Mouse (Mus musculus): Measurements from ENCODE around the gene Banp. TPM values are rescaled to one million over a fixed set of nuclear protein-coding genes. Genes with fewer than 3 reads are reported as not detected.
A peak's percentile ranks its signal among the peaks of the same experiment; 100 is the strongest.

Banp gene
- 14.5 and 18.1 TPM in 2 replicates for polyA plus RNA-seq (2015; fragmentation: Nextera tagmentation; extraction: Ambion mirVana)

DNA sequence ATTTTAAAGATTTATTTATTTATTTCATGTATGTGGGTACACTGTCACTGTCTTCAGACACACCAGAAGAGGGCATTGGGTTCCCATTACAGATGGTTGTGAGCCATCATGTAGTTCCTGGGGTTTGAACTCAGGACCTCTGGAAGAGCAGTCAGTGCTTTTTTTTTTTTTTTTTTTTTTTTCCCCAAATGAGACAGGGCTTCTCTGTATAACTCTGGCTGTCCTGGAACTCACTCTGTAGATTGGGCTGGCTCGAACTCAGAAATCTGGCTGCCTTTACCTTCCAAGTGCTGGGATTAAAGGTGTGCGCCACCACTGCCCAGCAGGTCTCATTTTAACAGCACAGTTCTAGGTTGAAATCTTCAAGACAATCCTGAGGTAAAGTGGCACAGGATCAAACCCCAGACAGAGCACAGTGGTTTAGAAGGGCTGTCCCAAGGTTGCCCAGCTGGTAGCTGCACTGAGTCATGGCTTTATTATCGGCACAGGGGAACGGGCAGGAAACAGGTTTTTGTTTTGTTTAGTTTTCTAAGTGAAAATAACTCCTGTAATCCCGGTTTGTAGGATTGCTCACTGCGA lies at the start of gene Banp:
Banp (plus strand) TSS at position 529 of the 579 bp plus-strand sequence.
- Histone ChIP-seq H3K4me1 (replicated peaks) (peaks cover 76% of the 10 kb centered on the region), H3K27me3 (no peaks in the 10 kb centered on the region), H3K4me2 (peak within 1 kb of the TSS; percentile 93), H3K36me3 (peaks cover 21% of the 10 kb centered on the region), H3K27ac (peak within 1 kb of the TSS; percentile 97), H3K9ac (peak within 1 kb of the TSS; percentile 99), H3K4me3 (replicated peaks) (peak within 1 kb of the TSS; percentile 91), H3K9me3 (replicated peaks) (no peaks in the 10 kb centered on the region)
- ATAC-seq (ENCODE audit: low read depth), result no peak
- no peak for DNase-seq
- 46% methylated on average over 6 of the region's 6 CpGs for WGBS (ENCODE audit: insufficient replicate concordance)

DNA sequence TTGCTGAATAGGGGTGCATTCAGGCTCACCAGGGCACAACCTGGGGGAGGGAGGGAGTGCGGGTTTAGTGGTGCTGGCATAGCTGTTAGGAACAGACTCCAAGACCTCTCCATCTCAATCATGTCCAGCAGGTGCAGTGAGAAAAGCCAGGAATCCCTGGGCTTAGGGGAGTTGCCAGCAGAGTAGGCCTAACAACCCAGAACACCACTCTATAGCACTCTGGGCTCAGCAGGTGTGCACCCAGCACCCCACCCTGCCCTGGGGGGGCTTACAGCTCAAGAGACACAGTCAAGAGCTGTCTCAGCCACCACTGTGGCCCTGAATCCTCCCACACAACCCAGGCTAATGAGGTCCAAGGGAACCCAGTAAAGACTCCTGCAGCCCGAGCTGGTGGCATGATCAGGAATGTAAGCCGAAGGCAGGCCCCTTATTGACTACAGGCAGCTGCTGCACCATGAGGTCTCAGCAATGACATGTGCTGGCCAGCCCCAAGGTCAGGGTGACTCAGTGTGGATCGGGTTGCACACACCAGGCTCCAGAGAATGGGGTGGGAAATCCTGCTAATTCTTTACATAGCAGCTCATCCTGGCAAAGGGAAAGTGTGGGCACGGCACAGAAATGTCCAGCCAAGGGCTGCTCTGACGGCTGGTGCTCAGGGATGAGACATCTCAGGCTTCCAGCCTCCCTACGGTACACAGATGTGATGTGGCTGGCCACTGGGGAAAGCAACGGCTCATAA lies 47.9 kb upstream of the Banp start:
- peaks cover 97% of the 10 kb centered on the region for H3K4me1 ChIP-seq (replicated peaks)
- no peak overlapping the region; the same call in 1 of the 2 replicates for H3K4me3 ChIP-seq (replicated peaks)
- DNase-seq (no peak), ATAC-seq (ENCODE audit: low read depth) (no peak)
- no peaks in the 10 kb centered on the region for H3K27me3 ChIP-seq
- 79% methylated on average over 8 of the region's 8 CpGs for WGBS (ENCODE audit: insufficient replicate concordance)
- H3K4me2 ChIP-seq, result peak overlapping the region; percentile 87
- H3K9ac ChIP-seq, result peak overlapping the region; percentile 91
- H3K27ac ChIP-seq, result peak overlapping the region; percentile 100
- H3K9me3 ChIP-seq (replicated peaks), result no peaks in the 10 kb centered on the region
- peaks cover 64% of the 10 kb centered on the region for H3K36me3 ChIP-seq

DNA sequence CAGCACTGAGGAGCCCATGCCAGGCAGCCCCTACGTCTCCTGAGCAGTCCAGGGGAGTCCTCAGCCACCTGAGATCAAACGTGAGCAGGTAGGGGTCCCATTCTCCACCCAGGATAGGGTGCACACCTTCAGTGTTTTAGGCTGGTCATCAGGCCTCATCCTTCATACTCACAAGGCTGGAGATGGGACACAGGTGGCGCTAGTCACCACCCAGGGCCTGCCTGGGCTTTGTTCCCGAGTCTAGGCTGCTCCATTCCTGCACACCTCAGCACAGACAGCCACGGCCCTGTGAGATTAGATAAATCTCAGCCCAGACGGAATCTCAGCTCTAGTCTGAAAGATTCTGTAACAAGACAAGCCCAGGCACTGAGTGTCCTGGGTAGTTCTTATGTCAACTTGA lies 45.6 kb upstream of the Banp start:
- Histone ChIP-seq H3K9ac (peak overlapping the region; percentile 94), H3K4me1 (replicated peaks) (peaks cover 86% of the 10 kb centered on the region), H3K4me2 (peak overlapping the region; percentile 79), H3K4me3 (replicated peaks) (peak overlapping the region; percentile 96), H3K27ac (no peak overlapping the region), H3K36me3 (peaks cover 53% of the 10 kb centered on the region), H3K27me3 (no peaks in the 10 kb centered on the region), H3K9me3 (replicated peaks) (no peaks in the 10 kb centered on the region)
- ATAC-seq (ENCODE audit: low read depth) (no peak), DNase-seq (no peak)
- 46% methylated on average over 6 of the region's 6 CpGs for WGBS (ENCODE audit: insufficient replicate concordance)

DNA sequence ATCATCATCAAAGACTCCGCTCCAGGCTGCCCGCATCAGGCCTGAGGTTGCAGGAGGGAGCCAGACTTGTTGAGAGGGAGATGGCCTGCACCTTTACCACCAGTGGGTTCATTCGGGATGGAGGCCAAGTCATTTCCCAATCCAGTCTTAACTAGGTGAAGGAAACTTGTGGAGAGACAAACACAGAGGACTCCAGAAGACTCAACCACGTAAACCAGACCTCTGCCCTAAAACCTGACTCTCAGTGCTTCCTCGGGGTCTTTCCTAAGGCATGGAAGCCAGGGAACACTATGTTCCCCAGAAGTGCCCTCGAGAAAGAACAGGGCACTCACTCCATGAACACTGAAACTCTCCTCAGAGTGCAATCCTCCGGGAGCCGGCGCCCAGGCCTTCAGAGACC lies 44.6 kb upstream of the Banp start:
- Histone ChIP-seq H3K36me3 (peaks cover 52% of the 10 kb centered on the region), H3K27me3 (no peaks in the 10 kb centered on the region), H3K27ac (peak overlapping the region; percentile 50), H3K4me3 (replicated peaks) (peak overlapping the region; percentile 96), H3K9me3 (replicated peaks) (no peaks in the 10 kb centered on the region), H3K4me1 (replicated peaks) (peaks cover 86% of the 10 kb centered on the region), H3K4me2 (peak overlapping the region; percentile 79), H3K9ac (peak overlapping the region; percentile 94)
- WGBS (ENCODE audit: insufficient replicate concordance), result 76% methylated on average over 9 of the region's 9 CpGs
- DNase-seq (no peak), ATAC-seq (ENCODE audit: low read depth) (no peak)

DNA sequence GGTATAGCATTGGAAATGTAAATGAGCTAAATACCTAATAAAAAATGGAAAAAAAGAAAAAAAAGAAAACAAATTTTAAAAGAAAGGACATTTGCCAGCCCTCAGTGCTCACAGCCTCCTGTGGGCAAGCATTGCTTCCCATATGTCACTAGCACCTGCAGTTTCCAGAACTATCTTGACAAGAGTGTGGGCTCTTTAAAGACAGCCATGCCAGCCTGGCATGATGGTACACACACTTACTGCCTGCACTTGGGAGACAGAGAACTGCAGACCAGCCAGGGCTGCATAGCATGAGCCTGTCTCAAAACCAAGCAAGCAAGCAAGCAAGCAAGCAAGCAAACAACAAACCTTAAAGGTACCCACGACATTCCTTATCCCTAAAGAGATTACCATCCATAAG lies 44.1 kb upstream of the Banp start:
- H3K27ac ChIP-seq, result peak overlapping the region; percentile 82
- peaks cover 48% of the 10 kb centered on the region for H3K36me3 ChIP-seq
- no peaks in the 10 kb centered on the region for H3K9me3 ChIP-seq (replicated peaks)
- 50% methylated on average over 1 of the region's 1 CpGs for WGBS (ENCODE audit: insufficient replicate concordance)
- peaks cover 86% of the 10 kb centered on the region for H3K4me1 ChIP-seq (replicated peaks)
- H3K4me3 ChIP-seq (replicated peaks), result peak overlapping the region; percentile 96
- peak overlapping the region; percentile 79 for H3K4me2 ChIP-seq
- H3K27me3 ChIP-seq, result no peaks in the 10 kb centered on the region
- ATAC-seq (ENCODE audit: low read depth) (no peak), DNase-seq (no peak)
- peak overlapping the region; percentile 94 for H3K9ac ChIP-seq

DNA sequence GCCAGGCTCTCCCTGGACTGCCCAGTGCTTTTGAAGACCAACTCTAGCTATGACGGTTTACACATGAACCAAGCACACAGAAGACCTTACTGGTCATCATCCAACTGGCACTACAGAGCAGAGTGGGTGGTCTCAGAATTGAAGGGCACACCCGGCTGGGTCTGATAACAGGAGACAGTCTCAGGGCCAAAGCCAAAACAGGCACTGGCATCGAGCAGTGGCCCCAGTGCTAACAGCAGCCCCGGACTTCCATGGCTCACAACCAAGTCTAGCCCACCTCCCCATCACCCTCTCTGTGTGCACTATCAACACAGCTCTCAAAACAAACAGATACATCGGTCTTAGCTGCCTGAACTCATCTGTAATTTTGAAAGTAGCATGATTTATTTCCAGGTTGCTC lies 43.7 kb upstream of the Banp start:
- Histone ChIP-seq H3K27ac (peak overlapping the region; percentile 82), H3K9ac (peak overlapping the region; percentile 94), H3K4me3 (replicated peaks) (peak overlapping the region; percentile 96), H3K36me3 (peaks cover 44% of the 10 kb centered on the region), H3K27me3 (no peaks in the 10 kb centered on the region), H3K9me3 (replicated peaks) (no peaks in the 10 kb centered on the region), H3K4me2 (peak overlapping the region; percentile 79), H3K4me1 (replicated peaks) (peaks cover 85% of the 10 kb centered on the region)
- ATAC-seq (ENCODE audit: low read depth) (no peak), DNase-seq (no peak)
- WGBS (ENCODE audit: insufficient replicate concordance), result 11% methylated on average over 5 of the region's 5 CpGs

DNA sequence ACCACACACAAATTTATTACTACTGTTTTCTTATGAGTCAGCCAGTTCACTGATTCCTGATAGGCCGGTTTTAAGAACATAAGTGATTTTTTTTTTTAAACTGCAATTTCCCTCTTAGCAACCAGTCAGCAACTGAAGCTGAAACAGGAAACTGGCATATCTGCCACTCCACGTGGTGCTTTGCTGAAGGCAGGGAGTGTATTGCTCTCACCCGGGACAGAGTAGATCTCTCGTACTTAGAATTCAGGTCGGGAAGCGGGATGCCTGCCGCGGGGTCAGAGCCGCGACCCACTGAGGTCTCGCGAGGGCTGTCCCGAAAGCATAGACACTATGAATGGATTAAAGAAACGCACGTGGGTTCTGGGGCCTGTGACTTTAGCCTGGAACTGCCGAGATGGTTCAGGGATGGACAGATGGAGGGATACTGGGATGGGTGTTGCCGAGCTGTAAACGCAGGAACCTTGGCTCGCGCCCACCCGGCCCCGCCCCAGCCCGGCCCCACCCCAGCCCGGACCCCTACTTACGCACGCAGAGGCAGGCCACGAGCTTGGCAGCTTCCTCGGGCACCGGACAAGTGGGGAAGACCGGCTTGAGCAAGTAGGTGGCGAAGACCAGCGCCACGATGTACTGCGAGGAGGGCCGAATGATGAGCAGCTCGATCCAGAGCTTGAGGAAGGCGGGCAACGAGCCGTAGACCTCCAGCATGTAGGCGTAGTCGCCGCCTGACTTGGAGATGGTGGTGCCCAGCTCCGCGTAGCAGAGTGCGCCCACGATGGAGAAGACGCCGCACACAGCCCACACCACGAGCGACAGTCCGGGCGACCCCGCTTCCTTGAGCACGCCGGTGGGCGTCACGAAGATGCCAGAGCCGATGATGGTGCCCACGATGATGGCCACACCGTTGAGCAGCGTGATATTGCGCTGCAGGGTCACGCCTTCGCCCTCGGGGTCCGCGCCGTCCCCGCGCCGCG lies 42.7 kb upstream of the Banp start:
- H3K4me2 ChIP-seq, result peak overlapping the region; percentile 79
- no peaks in the 10 kb centered on the region for H3K9me3 ChIP-seq (replicated peaks)
- H3K4me3 ChIP-seq (replicated peaks), result peak overlapping the region; percentile 96
- under 1% methylated on average over 72 of the region's 72 CpGs for WGBS (ENCODE audit: insufficient replicate concordance)
- peak; percentile 45 for ATAC-seq (ENCODE audit: low read depth)
- DNase-seq, result peak; percentile 27
- no peaks in the 10 kb centered on the region for H3K27me3 ChIP-seq
- H3K36me3 ChIP-seq, result peaks cover 34% of the 10 kb centered on the region
- H3K4me1 ChIP-seq (replicated peaks), result peaks cover 85% of the 10 kb centered on the region
- H3K27ac ChIP-seq, result peak overlapping the region; percentile 82
- peak overlapping the region; percentile 94 for H3K9ac ChIP-seq

DNA sequence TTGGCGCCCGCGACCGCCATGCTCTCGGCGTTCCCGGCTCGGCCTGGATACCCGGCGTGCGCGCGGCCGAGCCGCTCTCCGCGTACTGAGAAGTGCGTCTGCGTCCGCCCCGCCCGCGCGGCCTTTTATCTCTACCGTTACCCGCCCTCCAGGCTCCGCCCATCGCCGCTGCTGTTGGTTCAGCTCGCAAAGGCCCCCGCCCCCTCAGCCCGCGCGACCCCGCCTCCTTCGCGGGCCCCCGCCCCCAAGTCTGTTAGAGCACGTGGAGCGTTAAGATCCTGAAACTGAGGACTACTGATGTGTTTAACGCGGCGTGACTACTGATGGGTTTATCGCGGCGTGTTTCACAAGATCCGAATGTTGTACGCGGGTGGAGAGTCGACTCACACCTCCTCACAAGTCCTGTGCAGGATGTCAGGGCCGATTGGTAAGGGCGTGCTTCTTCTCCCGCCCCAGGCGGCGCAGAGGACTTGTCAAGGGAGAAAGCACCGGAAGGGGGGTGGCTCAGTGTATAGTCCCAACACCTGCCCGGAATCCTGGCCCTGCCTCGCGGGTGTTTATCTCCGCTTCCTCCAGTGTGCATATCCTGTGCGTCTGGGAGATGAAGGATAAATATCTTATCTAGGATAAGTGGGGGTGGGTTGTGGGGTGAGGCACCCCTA lies 41.8 kb upstream of the Banp start, which contains the start of gene Slc7a5:
Slc7a5 (minus strand) TSS at position 108 of the 662 bp plus-strand sequence.
- WGBS (ENCODE audit: insufficient replicate concordance), result under 1% methylated on average over 60 of the region's 61 CpGs
- H3K4me2 ChIP-seq, result peak within 1 kb of the TSS; percentile 79
- no peaks in the 10 kb centered on the region for H3K9me3 ChIP-seq (replicated peaks)
- ATAC-seq (ENCODE audit: low read depth) (peak; percentile 87), DNase-seq (peak; percentile 93)
- H3K4me3 ChIP-seq (replicated peaks), result peak within 1 kb of the TSS; percentile 96
- peaks cover 84% of the 10 kb centered on the region for H3K4me1 ChIP-seq (replicated peaks)
- peak within 1 kb of the TSS; percentile 82 for H3K27ac ChIP-seq
- H3K27me3 ChIP-seq, result no peaks in the 10 kb centered on the region
- peak within 1 kb of the TSS; percentile 94 for H3K9ac ChIP-seq
- peaks cover 25% of the 10 kb centered on the region for H3K36me3 ChIP-seq

DNA sequence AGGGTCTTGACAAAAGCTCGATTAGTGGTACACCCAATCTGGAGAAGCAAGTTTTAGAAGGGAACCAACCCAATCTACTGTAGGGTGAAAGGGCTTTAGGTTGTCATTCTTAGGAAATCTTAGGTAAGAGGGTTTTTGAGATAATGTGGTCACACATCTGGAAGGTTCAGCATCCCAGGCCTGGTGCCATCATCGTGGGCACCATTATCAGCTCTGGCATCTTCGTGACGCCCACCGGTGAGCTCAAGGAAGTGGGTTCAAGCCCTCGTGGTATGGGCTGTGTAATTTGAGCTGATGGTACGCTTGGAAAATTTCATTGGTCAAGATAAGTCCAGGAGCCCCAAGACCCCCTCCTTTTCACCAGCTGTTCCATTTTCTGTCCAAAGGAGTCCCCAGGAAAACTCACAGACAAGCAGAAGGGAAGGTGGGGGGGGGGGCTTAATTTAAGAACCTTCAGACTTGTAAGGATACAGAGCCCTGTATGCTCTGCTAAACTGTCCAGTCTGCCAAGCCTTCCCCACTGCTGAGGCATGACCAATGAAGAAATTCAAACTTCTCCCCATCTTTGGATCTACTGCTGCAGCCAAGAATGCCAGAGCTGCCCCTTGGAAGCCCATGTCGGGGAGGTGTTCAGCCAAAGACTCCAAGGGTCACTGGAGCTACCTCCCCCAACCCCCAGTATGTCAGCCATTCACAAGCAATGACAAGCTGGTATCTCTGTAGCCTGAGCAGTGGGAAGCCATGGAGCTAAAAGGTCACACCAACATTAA lies 41.0 kb upstream of the Banp start:
- peaks cover 84% of the 10 kb centered on the region for H3K4me1 ChIP-seq (replicated peaks)

DNA sequence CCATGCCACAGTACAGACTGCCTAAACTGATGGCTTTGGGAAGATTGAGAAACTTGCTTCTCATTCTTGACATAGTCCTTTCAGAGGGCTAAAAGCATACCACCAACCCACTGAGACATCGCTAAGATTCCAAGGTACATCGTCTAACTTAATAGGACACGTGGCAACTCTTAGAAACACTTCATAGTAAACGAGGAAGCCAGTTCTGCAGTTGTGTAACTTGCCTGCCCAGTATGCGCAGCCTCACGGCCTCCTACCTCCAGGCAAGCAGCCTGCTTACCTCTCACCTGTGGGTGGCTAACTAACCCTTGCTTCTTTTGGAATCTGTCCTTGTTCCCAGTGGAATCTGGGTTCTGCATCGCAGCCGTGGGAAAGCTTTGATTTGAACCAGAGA lies 40.4 kb upstream of the Banp start:
- DNase-seq (no peak), ATAC-seq (ENCODE audit: low read depth) (no peak)
- WGBS (ENCODE audit: insufficient replicate concordance), result 39% methylated on average over 8 of the region's 8 CpGs
- Histone ChIP-seq H3K4me1 (replicated peaks) (peaks cover 82% of the 10 kb centered on the region), H3K27ac (0 out of 2 replicates have a peak overlapping the region, but pooled peaks have one; percentile 18), H3K4me2 (peak overlapping the region; percentile 19; the same call in 1 of the 2 replicates), H3K9me3 (replicated peaks) (no peaks in the 10 kb centered on the region), H3K36me3 (peaks cover 11% of the 10 kb centered on the region), H3K4me3 (replicated peaks) (no peak overlapping the region), H3K27me3 (no peaks in the 10 kb centered on the region), H3K9ac (no peak overlapping the region; the same call in 1 of the 2 replicates)

More for the DNA sequence above, 41.0 kb upstream of the Banp start:
- peak overlapping the region; percentile 66 for H3K9ac ChIP-seq
- 22% methylated on average over 8 of the region's 8 CpGs for WGBS (ENCODE audit: insufficient replicate concordance)
- peak overlapping the region; percentile 79 for H3K4me2 ChIP-seq
- H3K36me3 ChIP-seq, result peaks cover 17% of the 10 kb centered on the region
- peak overlapping the region; percentile 96 for H3K4me3 ChIP-seq (replicated peaks)
- no peaks in the 10 kb centered on the region for H3K27me3 ChIP-seq
- ATAC-seq (ENCODE audit: low read depth) (no peak), DNase-seq (no peak)
- H3K9me3 ChIP-seq (replicated peaks), result no peaks in the 10 kb centered on the region
- H3K27ac ChIP-seq, result peak overlapping the region; percentile 61

Data from liver, embryonic 13.5 days (tissue).